Mouse (Mus musculus): ENCODE data around the gene Crot.

- TF ChIP-seq POLR2A (IDR thresholded peaks at IDR 0.05; ENCODE audit: extremely low read depth, insufficient read depth, low read length), result no peak
- no peak for TF ChIP-seq CTCF (IDR thresholded peaks at IDR 0.05; ENCODE audit: extremely low read depth, insufficient read depth, low read length)
Measured at GRCm38 (mm10) chr5:9044821-9045220, 47.7 kb upstream of the Crot start.

Data from cortical plate, adult 2 months (tissue).